Mouse (Mus musculus) embryonic facial prominence, embryonic 13.5 days (tissue): Measurements from ENCODE around the gene Ttyh3. TPM values are rescaled to one million over a fixed set of nuclear protein-coding genes. Genes with fewer than 3 reads are reported as not detected.

Source experiments
- ATAC-seq: fragments of 200-750 bp; cut with Nextera tagmentation; 2 replicates; pipeline ENCODE4 v1.8.0; 2017; ENCODE audit warnings: low read depth; ENCODE audit not compliant: insufficient number of reproducible peaks, insufficient read depth, low FRiP score, low TSS enrichment
- H3K27ac ChIP-seq: fragments of 300-500 bp; sonication (generic); 2 replicates; pipeline ENCODE4 v1.5.1; 2015; ENCODE audit warnings: moderate library complexity, mild to moderate bottlenecking, inconsistent platforms
- H3K27me3 ChIP-seq: fragments of 300-500 bp; sonication (generic); 2 replicates; pipeline ENCODE4 v1.6.1; 2015; ENCODE audit warnings: mild to moderate bottlenecking, inconsistent platforms
- H3K36me3 ChIP-seq: fragments of 300-500 bp; sonication (generic); 2 replicates; pipeline ENCODE4 v1.6.1; 2015; ENCODE audit warnings: mild to moderate bottlenecking, inconsistent platforms
- H3K4me1 ChIP-seq: fragments of 300-500 bp; sonication (generic); 2 replicates; pipeline ENCODE4 v1.6.1; 2015; ENCODE audit warnings: inconsistent platforms
- H3K4me2 ChIP-seq: fragments of 300-500 bp; sonication (generic); 2 replicates; pipeline ENCODE4 v1.6.1; 2015; ENCODE audit warnings: moderate library complexity, mild to moderate bottlenecking, inconsistent platforms
- H3K4me3 ChIP-seq: fragments of 300-500 bp; sonication (generic); 2 replicates; pipeline ENCODE4 v1.5.1; 2015; ENCODE audit warnings: mild to moderate bottlenecking, inconsistent platforms
- H3K9ac ChIP-seq: fragments of 300-500 bp; sonication (generic); 2 replicates; pipeline ENCODE4 v1.6.1; 2015; ENCODE audit warnings: mild to moderate bottlenecking, inconsistent platforms
- H3K9me3 ChIP-seq: fragments of 300-500 bp; sonication (generic); 2 replicates; pipeline ENCODE4 v1.6.1; 2016; ENCODE audit warnings: inconsistent platforms
- WGBS: fragments of 180-500 bp; shearing (Covaris S2); methylation state at CpG from one replicate; pipeline ENCODE4 v1.1.7; 2015; ENCODE audit warnings: mixed read lengths; 5-methylcytosine and 5-hydroxymethylcytosine counted together
- polyA plus RNA-seq: library from polyadenylated mRNA; unstranded; fragments of >200 nt; fragmentation: Nextera tagmentation; extraction: Ambion mirVana; gene quantifications from 2 replicates; pipeline ENCODE4 v1.2.1, GENCODE M21; 2015

Ttyh3 gene
- polyA plus RNA-seq, 1 experiment from 2014 or later: 47.6 TPM

- WGBS: 87% methylated on average over 16 of the region's 16 CpGs
- Histone ChIP-seq H3K36me3 (no peaks in the 10 kb centered on the region), H3K9me3 (no peaks in the 10 kb centered on the region), H3K9ac (no peak overlapping the region), H3K4me2 (no peak overlapping the region), H3K4me1 (peaks cover 20% of the 10 kb centered on the region), H3K4me3 (no peak overlapping the region), H3K27me3 (no peaks in the 10 kb centered on the region), H3K27ac (no peak overlapping the region)
- ATAC-seq: no peak
Observed at GRCm38 (mm10) chr5:140589082-140589774, 59.6 kb downstream of the Ttyh3 start.

GRCm38 (mm10) chr5:140583732-140584368, 65.0 kb downstream of the Ttyh3 start:
- Histone ChIP-seq H3K4me3 (no peak overlapping the region), H3K36me3 (no peaks in the 10 kb centered on the region), H3K4me2 (no peak overlapping the region), H3K9me3 (no peaks in the 10 kb centered on the region), H3K27me3 (no peaks in the 10 kb centered on the region), H3K9ac (peak overlapping the region; percentile 16; the same call in 1 of the 2 replicates), H3K27ac (peak overlapping the region; percentile 33), H3K4me1 (peaks cover 57% of the 10 kb centered on the region)
- 47% methylated on average over 6 of the region's 6 CpGs for WGBS
- ATAC-seq: no peak

DNA sequence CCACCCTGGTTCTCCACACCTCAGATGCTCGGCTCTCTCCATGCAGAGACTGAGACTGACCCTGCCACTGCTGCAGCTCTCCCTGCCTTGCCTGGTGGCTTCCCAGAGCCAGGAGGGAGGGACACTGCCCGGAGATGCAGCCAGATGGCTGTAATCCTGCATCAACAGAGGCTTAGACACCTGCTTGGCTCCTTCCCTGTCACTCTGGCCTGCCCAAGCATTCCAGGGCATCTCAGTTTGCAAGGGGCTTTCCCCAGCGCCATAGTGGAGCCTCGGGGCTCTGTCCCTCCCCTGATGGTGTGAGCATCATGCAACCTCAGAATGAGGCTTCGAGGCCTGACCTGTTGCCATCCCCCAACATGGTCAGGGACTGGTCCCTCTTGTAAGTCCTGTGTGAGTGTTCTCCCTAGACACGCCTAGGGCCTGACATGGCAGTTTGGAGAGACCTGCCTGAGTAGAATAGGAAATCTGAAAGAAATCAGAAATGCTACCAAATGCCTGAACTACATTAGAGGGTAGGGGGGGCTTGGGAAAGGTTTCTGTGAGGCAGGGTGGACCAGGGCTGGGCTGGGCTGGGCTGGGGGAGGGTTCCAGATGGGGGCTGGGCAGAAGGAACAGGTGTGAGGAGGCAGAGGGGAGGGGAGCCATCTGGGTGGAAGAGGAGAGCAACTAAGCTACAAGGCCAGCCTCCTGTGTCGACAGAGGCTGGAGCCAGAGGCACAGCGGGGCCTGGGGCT, 65.7 kb downstream of the Ttyh3 start:
- peak overlapping the region; percentile 40; the same call in 1 of the 2 replicates for H3K9ac ChIP-seq
- peak overlapping the region; percentile 64 for H3K27ac ChIP-seq
- no peak for ATAC-seq
- no peak overlapping the region for H3K4me2 ChIP-seq
- no peaks in the 10 kb centered on the region for H3K9me3 ChIP-seq
- WGBS: 23% methylated on average over 8 of the region's 8 CpGs
- H3K27me3 ChIP-seq: no peaks in the 10 kb centered on the region
- H3K4me1 ChIP-seq: peaks cover 64% of the 10 kb centered on the region
- H3K36me3 ChIP-seq: no peaks in the 10 kb centered on the region
- H3K4me3 ChIP-seq: no peak overlapping the region

DNA sequence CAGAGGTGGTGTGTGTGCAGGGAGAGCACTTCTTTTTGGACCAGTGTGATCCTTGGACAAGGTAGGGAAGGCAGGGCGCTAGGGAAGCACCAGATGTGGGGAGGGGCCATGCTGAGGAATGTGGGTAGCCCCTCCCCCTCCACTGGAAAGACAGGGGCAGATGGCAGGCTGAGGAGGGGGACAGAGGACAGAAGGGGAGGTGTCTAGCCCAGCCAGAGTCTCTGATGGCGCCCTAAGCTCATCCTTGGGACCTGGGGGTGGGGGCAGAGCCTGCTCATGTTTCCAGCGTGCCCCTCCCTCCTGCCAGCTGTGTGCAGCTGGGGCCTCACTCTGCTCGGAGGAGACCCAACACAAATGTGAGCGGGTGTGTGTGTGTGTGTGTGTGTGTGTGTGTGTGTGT, 67.3 kb downstream of the Ttyh3 start:
- no peaks in the 10 kb centered on the region for H3K27me3 ChIP-seq
- H3K4me3 ChIP-seq: no peak overlapping the region
- 0% methylated on average over 5 of the region's 5 CpGs for WGBS
- no peaks in the 10 kb centered on the region for H3K36me3 ChIP-seq
- no peaks in the 10 kb centered on the region for H3K9me3 ChIP-seq
- peak overlapping the region; percentile 84 for H3K27ac ChIP-seq
- peak; percentile 35 for ATAC-seq
- peaks cover 62% of the 10 kb centered on the region for H3K4me1 ChIP-seq
- 0 out of 2 replicates have a peak overlapping the region, but pooled peaks have one; percentile 12 for H3K9ac ChIP-seq
- peak overlapping the region; percentile 27; the same call in 1 of the 2 replicates for H3K4me2 ChIP-seq

- peak overlapping the region; percentile 84 for H3K27ac ChIP-seq
- H3K4me1 ChIP-seq: peaks cover 65% of the 10 kb centered on the region
- H3K4me3 ChIP-seq: no peak overlapping the region
- no peaks in the 10 kb centered on the region for H3K27me3 ChIP-seq
- no peaks in the 10 kb centered on the region for H3K9me3 ChIP-seq
- H3K9ac ChIP-seq: no peak overlapping the region
- peak; percentile 70; the same call in 1 of the 2 replicates for ATAC-seq
- H3K4me2 ChIP-seq: peak overlapping the region; percentile 24
- WGBS: 8% methylated on average over 4 of the region's 6 CpGs
- no peaks in the 10 kb centered on the region for H3K36me3 ChIP-seq
Observed at GRCm38 (mm10) chr5:140579771-140580170, 69.1 kb downstream of the Ttyh3 start.

DNA sequence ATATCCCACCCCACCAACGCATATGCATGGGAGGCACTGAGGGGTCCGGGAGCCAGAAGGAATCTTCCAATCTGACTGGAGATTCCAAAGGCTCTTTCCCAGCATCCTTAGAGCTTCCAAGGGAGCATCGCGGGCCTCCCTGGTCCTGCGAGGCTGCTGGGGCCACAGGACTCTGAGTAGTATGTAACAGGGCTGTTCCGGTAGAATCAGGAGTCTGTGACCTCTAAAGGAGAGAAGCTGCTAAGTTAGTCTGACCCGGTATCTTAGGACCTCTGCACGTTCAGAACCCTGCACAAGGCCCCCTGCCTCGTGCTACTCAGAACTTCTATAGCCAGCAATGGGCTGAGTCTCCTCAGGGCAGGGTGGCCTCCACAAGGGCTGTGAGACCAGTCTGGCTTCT, 69.6 kb downstream of the Ttyh3 start:
- Histone ChIP-seq H3K4me1 (peaks cover 64% of the 10 kb centered on the region), H3K9ac (no peak overlapping the region), H3K4me2 (peak overlapping the region; percentile 24; the same call in 1 of the 2 replicates), H3K27me3 (no peaks in the 10 kb centered on the region), H3K4me3 (no peak overlapping the region), H3K9me3 (no peaks in the 10 kb centered on the region), H3K36me3 (no peaks in the 10 kb centered on the region), H3K27ac (peak overlapping the region; percentile 84)
- ATAC-seq: no peak
- WGBS: 21% methylated on average over 9 of the region's 9 CpGs

DNA sequence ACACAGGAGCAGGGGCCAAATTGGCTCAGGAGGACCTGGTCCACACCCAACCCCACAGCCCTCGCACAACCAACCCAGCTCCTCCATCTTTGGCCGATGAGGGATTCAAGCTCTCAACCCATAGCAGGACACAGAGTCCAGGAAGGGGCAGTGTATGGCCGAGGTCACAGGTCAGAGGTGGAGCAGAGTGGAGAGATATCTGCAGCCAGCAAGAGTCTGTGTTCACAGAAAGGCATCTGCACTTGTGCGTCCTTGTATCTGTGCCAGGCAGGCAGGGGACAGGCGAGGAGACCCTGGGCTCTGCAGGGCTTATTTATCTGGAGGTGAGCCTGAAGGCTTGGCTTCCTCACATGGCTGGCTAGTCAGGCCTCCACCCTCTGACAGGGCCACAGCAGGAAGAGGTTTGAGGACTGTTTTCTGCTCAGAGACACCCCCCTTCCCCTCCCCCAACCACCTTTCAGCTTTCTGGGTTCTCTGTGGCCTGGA, 73.4 kb downstream of the Ttyh3 start:
- no peak overlapping the region for H3K4me3 ChIP-seq
- H3K4me1 ChIP-seq: peaks cover 35% of the 10 kb centered on the region
- ATAC-seq: no peak
- H3K9me3 ChIP-seq: no peaks in the 10 kb centered on the region
- H3K9ac ChIP-seq: no peak overlapping the region
- H3K4me2 ChIP-seq: no peak overlapping the region
- no peak overlapping the region for H3K27ac ChIP-seq
- WGBS: 51% methylated on average over 5 of the region's 5 CpGs
- H3K27me3 ChIP-seq: no peaks in the 10 kb centered on the region
- H3K36me3 ChIP-seq: no peaks in the 10 kb centered on the region

- 72% methylated on average over 6 of the region's 6 CpGs for WGBS
- Histone ChIP-seq H3K27me3 (no peaks in the 10 kb centered on the region), H3K9me3 (no peaks in the 10 kb centered on the region), H3K36me3 (no peaks in the 10 kb centered on the region), H3K4me2 (no peak overlapping the region), H3K27ac (no peak overlapping the region), H3K4me1 (peaks cover 22% of the 10 kb centered on the region), H3K9ac (no peak overlapping the region), H3K4me3 (no peak overlapping the region)
- ATAC-seq: no peak
Observed at GRCm38 (mm10) chr5:140572611-140573010, 76.2 kb downstream of the Ttyh3 start.

DNA sequence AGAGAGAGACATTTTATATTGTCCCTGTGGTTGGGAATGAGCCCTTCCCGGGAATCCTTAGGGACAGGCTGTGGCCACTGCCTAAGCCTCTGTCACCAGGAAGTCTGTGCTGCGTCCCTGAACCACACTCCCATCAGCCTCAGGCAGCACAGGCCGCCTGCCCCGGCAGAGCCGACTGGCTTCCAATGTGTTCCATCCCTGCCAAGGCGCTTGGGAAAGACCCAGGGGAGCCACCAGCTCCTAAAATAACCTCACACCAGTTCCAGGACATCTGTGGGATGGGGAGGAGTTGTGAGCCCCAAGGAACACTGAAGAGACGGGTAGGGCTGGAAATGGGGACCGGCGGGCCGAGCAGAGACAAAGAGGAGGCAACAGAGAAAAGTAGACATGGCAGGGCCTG, 77.2 kb downstream of the Ttyh3 start:
- Histone ChIP-seq H3K36me3 (no peaks in the 10 kb centered on the region), H3K4me2 (no peak overlapping the region), H3K9ac (0 out of 2 replicates have a peak overlapping the region, but pooled peaks have one; percentile 36), H3K27ac (peak overlapping the region; percentile 33; the same call in 1 of the 2 replicates), H3K9me3 (no peaks in the 10 kb centered on the region), H3K4me3 (no peak overlapping the region), H3K27me3 (no peaks in the 10 kb centered on the region), H3K4me1 (peaks cover 32% of the 10 kb centered on the region)
- ATAC-seq: no peak
- 54% methylated on average over 10 of the region's 10 CpGs for WGBS

- no peaks in the 10 kb centered on the region for H3K36me3 ChIP-seq
- H3K4me3 ChIP-seq: no peak overlapping the region
- WGBS: 72% methylated on average over 4 of the region's 4 CpGs
- no peak overlapping the region for H3K4me2 ChIP-seq
- no peak for ATAC-seq
- no peak overlapping the region for H3K9ac ChIP-seq
- no peaks in the 10 kb centered on the region for H3K27me3 ChIP-seq
- no peaks in the 10 kb centered on the region for H3K9me3 ChIP-seq
- H3K27ac ChIP-seq: no peak overlapping the region
- peaks cover 36% of the 10 kb centered on the region for H3K4me1 ChIP-seq
Observed at GRCm38 (mm10) chr5:140571201-140571600, 77.6 kb downstream of the Ttyh3 start.
